Mouse (Mus musculus): ENCODE measurements around the gene Gm20538. TPM values are rescaled to one million over a fixed set of nuclear protein-coding genes. Genes with fewer than 3 reads are reported as not detected.

Gene Gm20538
- polyA plus RNA-seq (2017; shearing (Covaris generic)): 1 to 10 TPM in 1 of 2 experiments, not detected in 1; 3.6 TPM

DNA sequence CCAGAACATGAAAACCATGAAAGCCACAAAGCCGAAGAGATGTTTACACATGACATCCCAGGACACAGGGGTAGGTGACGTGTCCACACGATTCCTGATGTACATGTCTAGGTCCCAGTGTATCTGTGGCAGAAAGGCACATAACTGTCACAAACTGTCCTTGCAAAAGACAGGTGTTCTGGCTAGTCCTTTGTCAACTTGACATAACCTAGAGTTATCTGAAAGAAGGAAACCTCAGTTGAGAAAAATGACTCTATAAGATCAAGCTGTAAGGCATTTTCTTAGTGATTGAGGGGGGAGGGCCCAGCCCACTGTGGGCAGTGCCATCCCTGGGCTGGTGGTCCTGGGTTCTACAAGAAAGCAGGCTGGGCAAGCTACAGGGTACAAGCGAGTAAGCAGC, at the start of gene Gm20538:
Gene Gm20538, minus strand, starts transcription at position 101 of the 400 bp plus-strand sequence.

GRCm38 (mm10) chr19:44562652-44563206, 10.1 kb upstream of the Gm20538 start, which contains the start of gene Hif1an:
Gene Hif1an (plus strand): TSS chr19:44562850.

GRCm38 (mm10) chr19:44554861-44555590, 2.4 kb upstream of the Gm20538 start, which contains the start of gene Ndufb8:
Gene Ndufb8 (minus strand): TSS chr19:44555440.

DNA sequence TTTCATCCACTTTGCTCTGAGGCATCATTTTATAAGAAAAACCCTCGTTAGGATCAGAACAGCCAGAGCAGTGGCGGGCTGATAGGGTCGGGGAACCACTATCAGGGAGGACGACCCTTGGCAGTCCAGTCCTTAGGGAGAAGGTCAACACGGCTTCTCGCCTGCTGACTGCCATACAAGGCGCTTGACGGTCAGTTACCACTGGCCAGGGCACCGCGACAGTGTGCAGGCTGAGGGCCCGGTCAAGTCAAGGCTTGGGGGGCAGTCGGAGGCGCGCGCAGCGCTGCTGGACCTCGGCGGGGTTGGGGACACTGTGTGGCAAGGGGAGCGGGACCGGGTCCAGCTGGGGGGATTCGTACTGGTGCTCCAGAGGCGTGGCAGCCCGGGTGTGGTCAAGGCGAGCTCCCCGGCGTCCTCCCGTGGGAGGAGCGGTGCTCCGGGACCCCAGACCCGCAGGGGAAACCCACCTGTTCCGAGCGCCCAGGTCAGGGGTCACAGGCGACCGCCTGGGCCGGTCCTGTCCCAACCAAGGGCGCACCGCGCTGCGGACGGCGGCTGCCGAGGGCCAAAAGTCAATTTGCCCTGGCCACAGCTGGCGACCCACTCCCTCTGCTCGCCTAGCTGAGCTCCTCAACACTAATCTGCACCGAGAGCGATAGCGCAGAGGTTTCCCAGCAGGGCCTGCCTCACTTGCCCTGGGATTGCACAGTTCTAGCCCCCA, 7.2 kb downstream of the Gm20538 start, which contains the start of gene Sec31b:
Gene Sec31b, minus strand, starts transcription at position 544 of the 721 bp plus-strand sequence.

Other genes starting within 250 kb of the Gm20538 start
- 1 to 10 TPM in 1 of 2 experiments, under 1 TPM in 1; 0.31 to 1.7 TPM for gene Scd4, start 219.7 kb downstream of the Gm20538 start, polyA plus RNA-seq (2017; shearing (Covaris generic))
- 1 to 10 TPM; 2.0 to 4.8 TPM for gene Scd1, start 145.0 kb downstream of the Gm20538 start, polyA plus RNA-seq (2017; shearing (Covaris generic))
- under 1 TPM in 1 of 2 experiments, not detected in 1; 0.50 TPM for gene Wnt8b, start 59.4 kb downstream of the Gm20538 start, polyA plus RNA-seq (2017; shearing (Covaris generic))
- 1 to 10 TPM; 4.7 to 5.5 TPM for gene Sec31b, start 7.0 kb downstream of the Gm20538 start, polyA plus RNA-seq (2017; shearing (Covaris generic))
- 100 to 1,000 TPM; 217 to 254 TPM for gene Ndufb8, start 2.6 kb upstream of the Gm20538 start, polyA plus RNA-seq (2017; shearing (Covaris generic))
- gene Hif1an, start 10.0 kb upstream of the Gm20538 start, polyA plus RNA-seq (2017; shearing (Covaris generic)): 10 to 100 TPM; 26.3 to 27.5 TPM
- 1 to 10 TPM in 1 of 2 experiments, not detected in 1; 3.0 TPM for gene Pax2, start 203.2 kb upstream of the Gm20538 start, polyA plus RNA-seq (2017; shearing (Covaris generic))

Measured in inflammation-experienced regulatory T-cells (primary cell).